Mouse (Mus musculus) adrenal gland, adult 2 months (tissue): Measurements from ENCODE around the gene Tmem222. TPM values are rescaled to one million over a fixed set of nuclear protein-coding genes. Genes with fewer than 3 reads are reported as not detected.

Experiments used
- polyA plus RNA-seq: library from polyadenylated mRNA; depleted of rRNA; stranded (reverse); fragments of >200 nt; gene quantifications from 2 replicates; pipeline ENCODE4 v1.2.3, GENCODE M21; 2012; rRNA removed
- total RNA-seq, 2 experiments: library from RNA; stranded (reverse); gene quantifications; 2 replicates each; pipeline ENCODE4 v1.2.3; 2021

The Tmem222 gene
- total and polyA plus RNA-seq, 3 experiments: 59.7 to 125 (median 78.2) TPM

Other genes with a start within 250 kb of the Tmem222 start
- gene Wasf2, start 147.3 kb downstream of the Tmem222 start, total RNA-seq: 100 to 1,000 TPM in 1 of 2 experiments, 10 to 100 TPM in 1; 99.4 to 130 TPM
- gene Wasf2, start 147.3 kb downstream of the Tmem222 start, polyA plus RNA-seq: 43.2 and 57.0 TPM in 2 replicates
- 1 to 10 TPM; 1.6 to 4.0 TPM for gene Cd164l2, start 65.7 kb downstream of the Tmem222 start, total RNA-seq
- 2.5 and 5.6 TPM in 2 replicates for gene Cd164l2, start 65.7 kb downstream of the Tmem222 start, polyA plus RNA-seq
- under 1 TPM; 0.17 to 0.21 TPM for gene Gpr3, start 65.3 kb downstream of the Tmem222 start, total RNA-seq
- 0.49 and 1.1 TPM in 2 replicates for gene Gpr3, start 65.3 kb downstream of the Tmem222 start, polyA plus RNA-seq
- gene Map3k6, start 37.0 kb downstream of the Tmem222 start, total RNA-seq: 10 to 100 TPM; 22.4 to 22.9 TPM
- gene Map3k6, start 37.0 kb downstream of the Tmem222 start, polyA plus RNA-seq: 17.5 and 17.6 TPM in 2 replicates
- gene Sytl1, start 14.7 kb downstream of the Tmem222 start, total RNA-seq: 1 to 10 TPM; 1.4 to 1.9 TPM
- gene Sytl1, start 14.7 kb downstream of the Tmem222 start, polyA plus RNA-seq: 2.2 and 2.8 TPM in 2 replicates
- gene Wdtc1, start 75.7 kb upstream of the Tmem222 start, total RNA-seq: 10 to 100 TPM; 56.3 to 56.9 TPM
- 75.2 and 83.0 TPM in 2 replicates for gene Wdtc1, start 75.7 kb upstream of the Tmem222 start, polyA plus RNA-seq
- gene Slc9a1, start 91.9 kb upstream of the Tmem222 start, total RNA-seq: 10 to 100 TPM; 57.8 to 69.0 TPM
- 104 and 127 TPM in 2 replicates for gene Slc9a1, start 91.9 kb upstream of the Tmem222 start, polyA plus RNA-seq
- gene Tent5b, start 202.3 kb upstream of the Tmem222 start, total RNA-seq: 10 to 100 TPM in 1 of 2 experiments, 1 to 10 TPM in 1; 1.7 to 14.7 TPM
- 3.0 and 7.2 TPM in 2 replicates for gene Tent5b, start 202.3 kb upstream of the Tmem222 start, polyA plus RNA-seq
- gene Trnp1, start 220.8 kb upstream of the Tmem222 start, total RNA-seq: 1 to 10 TPM; 4.4 to 7.5 TPM
- gene Trnp1, start 220.8 kb upstream of the Tmem222 start, polyA plus RNA-seq: 7.4 and 11.4 TPM in 2 replicates
- 1 to 10 TPM; 1.8 to 2.1 TPM for gene Kdf1, start 241.2 kb upstream of the Tmem222 start, total RNA-seq
- gene Kdf1, start 241.2 kb upstream of the Tmem222 start, polyA plus RNA-seq: 4.4 and 5.3 TPM in 2 replicates